ENCODE assay signal across 7 mouse cellular contexts in genomic region chr11:79704318-79705150, GRCm38 (mm10).
DNase-seq lines count a peak whose midpoint lies in the region; ATAC-seq lines count a peak whose summit lies in the region.

No protein-coding gene starts in this region.

- H3K4me3 ChIP-seq in embryonic facial prominence, embryonic 10.5 days: peak overlapping the region; percentile 66
- peak overlapping the region; percentile 77 for H3K4me3 ChIP-seq in limb, embryonic 11.5 days (ENCODE audit: low read depth, low read length)
- peak overlapping the region; percentile 81 for H3K4me3 ChIP-seq in midbrain, embryonic 14.5 days (replicated peaks; ENCODE audit: low read depth, low read length)

- peaks cover 22% of the 10 kb centered on the region for H3K27me3 ChIP-seq in embryonic facial prominence, embryonic 10.5 days (replicated peaks; ENCODE audit: low read depth, poor library complexity, severe bottlenecking)
- peaks cover under 1% of the 10 kb centered on the region for H3K27me3 ChIP-seq in limb, embryonic 11.5 days (ENCODE audit: control insufficient read depth, insufficient read depth, low read length)
- peaks cover 2% of the 10 kb centered on the region; the same call in 1 of the 2 replicates for H3K27me3 ChIP-seq in midbrain, embryonic 14.5 days (ENCODE audit: control insufficient read depth, insufficient read depth, low read length)

- H3K4me2 ChIP-seq in limb, embryonic 11.5 days (ENCODE audit: low read depth, severe bottlenecking): peak overlapping the region; percentile 55
- peak overlapping the region; percentile 70 for H3K4me2 ChIP-seq in midbrain, embryonic 14.5 days (ENCODE audit: low read length)

- no peaks in the 10 kb centered on the region for H3K9me3 ChIP-seq in embryonic facial prominence, embryonic 10.5 days
- H3K9me3 ChIP-seq in limb, embryonic 11.5 days (ENCODE audit: control insufficient read depth, low read length): no peaks in the 10 kb centered on the region
- H3K9me3 ChIP-seq in midbrain, embryonic 14.5 days (ENCODE audit: control insufficient read depth, low read length): no peaks in the 10 kb centered on the region

- H3K4me1 ChIP-seq in embryonic facial prominence, embryonic 10.5 days: peaks cover 43% of the 10 kb centered on the region
- H3K4me1 ChIP-seq in limb, embryonic 11.5 days (ENCODE audit: control insufficient read depth, insufficient read depth, low read length): peaks cover 7% of the 10 kb centered on the region; the same call in 1 of the 2 replicates
- peaks cover 24% of the 10 kb centered on the region for H3K4me1 ChIP-seq in midbrain, embryonic 14.5 days (ENCODE audit: control insufficient read depth, insufficient read depth, low read length)

- DNase-seq in adrenal gland, postnatal 10 days: peak; percentile 100
- peak; percentile 98 for DNase-seq in embryonic facial prominence, embryonic 10.5 days (ENCODE audit: low spot score)
- DNase-seq in heart, adult 11 months: peak; percentile 100
- peak; percentile 97 for DNase-seq in kidney, adult 18-20 months
- DNase-seq in limb, embryonic 11.5 days (ENCODE audit: low spot score): peak; percentile 100
- DNase-seq in midbrain, embryonic 14.5 days: peak; percentile 96
- DNase-seq in spleen, adult 18-20 months: peak; percentile 93 to 95

- peak overlapping the region; percentile 84 for H3K9ac ChIP-seq in limb, embryonic 11.5 days (ENCODE audit: low read length)
- H3K9ac ChIP-seq in midbrain, embryonic 14.5 days (replicated peaks; ENCODE audit: low read length): peak overlapping the region; percentile 84

- ATAC-seq in limb, embryonic 11.5 days (ENCODE audit: insufficient number of reproducible peaks, low FRiP score, low TSS enrichment, low read depth): peak; percentile 95
- ATAC-seq in midbrain, embryonic 14.5 days (ENCODE audit: low FRiP score, low TSS enrichment): peak; percentile 93

- under 1% methylated on average over 61 of the region's 61 CpGs for WGBS in embryonic facial prominence, embryonic 10.5 days
- under 1% methylated on average over 51 of the region's 61 CpGs for WGBS in limb, embryonic 11.5 days
- WGBS in midbrain, embryonic 14.5 days: under 1% methylated on average over 59 of the region's 61 CpGs

- H3K36me3 ChIP-seq in embryonic facial prominence, embryonic 10.5 days (replicated peaks): peaks cover 17% of the 10 kb centered on the region
- H3K36me3 ChIP-seq in limb, embryonic 11.5 days (ENCODE audit: control insufficient read depth, insufficient read depth, low read length): no peaks in the 10 kb centered on the region
- H3K36me3 ChIP-seq in midbrain, embryonic 14.5 days (ENCODE audit: control insufficient read depth, insufficient read depth, low read length): no peaks in the 10 kb centered on the region

- H3K27ac ChIP-seq in embryonic facial prominence, embryonic 10.5 days (replicated peaks): peak overlapping the region; percentile 95
- H3K27ac ChIP-seq in limb, embryonic 11.5 days (replicated peaks; ENCODE audit: low read depth, low read length): peak overlapping the region; percentile 94
- peak overlapping the region; percentile 98 for H3K27ac ChIP-seq in midbrain, embryonic 14.5 days (replicated peaks; ENCODE audit: low read depth, low read length)

Comparison
In these comparisons a context has a peak if more than half of its experiments do, and no peak if none do; other contexts are left out.
1. Peak in every context shown above with its lines: DNase-seq, ATAC-seq, H3K4me3 ChIP-seq and H3K27ac ChIP-seq.